Mouse (Mus musculus) ES-Bruce4 (cell line): ENCODE data around the gene Myl6b. TPM values are rescaled to one million over a fixed set of nuclear protein-coding genes. Genes with fewer than 3 reads are reported as not detected.

Source experiments
- H3K27ac ChIP-seq: 2 replicates; pipeline ENCODE4 v1.5.1; 2012; ENCODE audit warnings: low read length, inconsistent platforms; ENCODE audit not compliant: insufficient read depth
- H3K27me3 ChIP-seq: 2 replicates; pipeline ENCODE4 v1.6.1; 2012; ENCODE audit warnings: mild to moderate bottlenecking, low read length, inconsistent platforms; ENCODE audit not compliant: control insufficient read depth, poor library complexity, insufficient read depth, severe bottlenecking
- H3K36me3 ChIP-seq: 2 replicates; pipeline ENCODE4 v1.6.1; 2012; ENCODE audit warnings: inconsistent platforms, mild to moderate bottlenecking, low read length, moderate library complexity; ENCODE audit not compliant: control insufficient read depth, poor library complexity, insufficient read depth, severe bottlenecking
- H3K4me1 ChIP-seq: one replicate; pipeline ENCODE4 v1.8.1; 2011; ENCODE audit warnings: low read length; ENCODE audit not compliant: control insufficient read depth, insufficient read depth
- H3K4me3 ChIP-seq: 2 replicates; pipeline ENCODE4 v1.5.1; 2011; ENCODE audit warnings: low read depth, mild to moderate bottlenecking, low read length
- H3K9ac ChIP-seq: 2 replicates; pipeline ENCODE4 v1.6.1; 2012; ENCODE audit warnings: low read depth, mild to moderate bottlenecking, inconsistent platforms; ENCODE audit not compliant: poor library complexity, severe bottlenecking
- H3K9me3 ChIP-seq: replicated peaks from 2 replicates; pipeline ENCODE4 v1.6.1; 2012; ENCODE audit warnings: mild to moderate bottlenecking, low read length, inconsistent platforms; ENCODE audit not compliant: control insufficient read depth, poor library complexity, insufficient read depth, severe bottlenecking
- CTCF ChIP-seq: IDR thresholded peaks from one replicate; pipeline ENCODE4 v1.8.1; 2011; ENCODE audit warnings: low read depth, low read length
- EP300 ChIP-seq: IDR thresholded peaks from 2 replicates; pipeline ENCODE4 v1.6.1; 2011; ENCODE audit warnings: low read depth, low read length; ENCODE audit not compliant: insufficient read depth
- POLR2A ChIP-seq: IDR thresholded peaks from one replicate; pipeline ENCODE4 v1.8.1; 2011; ENCODE audit warnings: low read length; ENCODE audit not compliant: insufficient read depth
- polyA plus RNA-seq: library from polyadenylated mRNA; stranded (reverse); fragments of >200 nt; gene quantifications from 2 replicates; pipeline ENCODE4 v1.2.4, GENCODE M21; 2011; ENCODE audit warnings: low read depth; ENCODE audit not compliant: missing spikeins, insufficient read depth, insufficient read length

Gene Myl6b
- polyA plus RNA-seq, 1 experiment: 9.0 TPM

GRCm38 (mm10) chr10:128489380-128489779 is 9.1 kb downstream of the Myl6b start:
- no peak overlapping the region for H3K9ac ChIP-seq
- no peaks in the 10 kb centered on the region for H3K27me3 ChIP-seq
- peaks cover 5% of the 10 kb centered on the region for H3K4me1 ChIP-seq
- H3K4me3 ChIP-seq: no peak overlapping the region
- peak overlapping the region; percentile 40 for H3K27ac ChIP-seq
- H3K36me3 ChIP-seq: peaks cover 16% of the 10 kb centered on the region
- H3K9me3 ChIP-seq: no peaks in the 10 kb centered on the region
- TF ChIP-seq EP300: no peak
- TF ChIP-seq POLR2A: no peak
- no peak for TF ChIP-seq CTCF

GRCm38 (mm10) chr10:128488776-128489175 is 9.7 kb downstream of the Myl6b start:
- TF ChIP-seq CTCF (no peak), EP300 (no peak), POLR2A (no peak)
- no peak overlapping the region for H3K27ac ChIP-seq
- H3K27me3 ChIP-seq: no peaks in the 10 kb centered on the region
- H3K4me3 ChIP-seq: no peak overlapping the region
- H3K9ac ChIP-seq: no peak overlapping the region
- peaks cover 16% of the 10 kb centered on the region for H3K36me3 ChIP-seq
- H3K9me3 ChIP-seq: no peaks in the 10 kb centered on the region
- peaks cover 5% of the 10 kb centered on the region for H3K4me1 ChIP-seq

GRCm38 (mm10) chr10:128487861-128488712 is 10.4 kb downstream of the Myl6b start:
- Histone ChIP-seq H3K9ac (no peak overlapping the region), H3K4me3 (no peak overlapping the region), H3K36me3 (peaks cover 20% of the 10 kb centered on the region), H3K4me1 (peaks cover 5% of the 10 kb centered on the region), H3K9me3 (no peaks in the 10 kb centered on the region), H3K27ac (no peak overlapping the region), H3K27me3 (no peaks in the 10 kb centered on the region)
- no peak for TF ChIP-seq CTCF
- TF ChIP-seq EP300: no peak

GRCm38 (mm10) chr10:128486370-128486769 is 12.1 kb downstream of the Myl6b start:
- Histone ChIP-seq H3K4me1 (peaks cover 3% of the 10 kb centered on the region), H3K9me3 (no peaks in the 10 kb centered on the region), H3K4me3 (no peak overlapping the region), H3K27ac (no peak overlapping the region), H3K36me3 (peaks cover 18% of the 10 kb centered on the region), H3K27me3 (no peaks in the 10 kb centered on the region), H3K9ac (no peak overlapping the region)
- TF ChIP-seq EP300 (no peak), CTCF (no peak), POLR2A (no peak)

GRCm38 (mm10) chr10:128474366-128474765 is 24.1 kb downstream of the Myl6b start:
- Histone ChIP-seq H3K27me3 (no peaks in the 10 kb centered on the region), H3K27ac (peak overlapping the region; percentile 70), H3K9me3 (no peaks in the 10 kb centered on the region), H3K4me1 (no peaks in the 10 kb centered on the region), H3K9ac (peak overlapping the region; percentile 52), H3K4me3 (peak overlapping the region; percentile 48), H3K36me3 (0 out of 2 replicates have a peak, but pooled peaks cover 2% of the 10 kb centered on the region)
- no peak for TF ChIP-seq CTCF

GRCm38 (mm10) chr10:128460270-128460630 is 38.2 kb downstream of the Myl6b start:
- Histone ChIP-seq H3K36me3 (peaks cover 8% of the 10 kb centered on the region), H3K27me3 (no peaks in the 10 kb centered on the region), H3K4me3 (no peak overlapping the region; the same call in 1 of the 2 replicates), H3K9me3 (no peaks in the 10 kb centered on the region), H3K4me1 (no peaks in the 10 kb centered on the region), H3K9ac (peak overlapping the region; percentile 84; the same call in 1 of the 2 replicates), H3K27ac (no peak overlapping the region)
- no peak for TF ChIP-seq POLR2A
- TF ChIP-seq CTCF: no peak
- no peak for TF ChIP-seq EP300
